In genomic region chr9:40772246-40772645, GRCm38 (mm10) we compare ENCODE assay signal across 10 mouse cellular contexts. TPM values are rescaled to one million over a fixed set of nuclear protein-coding genes. Genes with fewer than 3 reads are reported as not detected.
DNase-seq lines count a peak whose midpoint lies in the region; TF ChIP-seq lines count a peak whose summit lies in the region.
"Had no signal": no experiment of that assay in that cellular context is flagged by ENCODE, and none has a peak within 500 bp of the region (broad histone marks: within the 10 kb centered on the region; RNA-seq: fewer than 3 reads in every experiment).

No protein-coding gene starts in this region.

- no peaks in the 10 kb centered on the region for H3K36me3 ChIP-seq in testis, adult 2 months (ENCODE audit: control insufficient read depth, insufficient read depth, low read length)
- H3K36me3 ChIP-seq in embryonic facial prominence, embryonic 10.5 days (replicated peaks): peaks cover 55% of the 10 kb centered on the region

- 81% methylated on average over 13 of the region's 13 CpGs for WGBS in embryonic facial prominence, embryonic 10.5 days

- peak overlapping the region; percentile 90 for H3K4me3 ChIP-seq in testis, adult 2 months (ENCODE audit: control insufficient read depth, low read depth, low read length)
- no peak overlapping the region for H3K4me3 ChIP-seq in embryonic facial prominence, embryonic 10.5 days
- H3K4me3 ChIP-seq: limb, embryonic 15.5 days had no signal

- peak overlapping the region; percentile 67; the same call in 1 of the 2 replicates for H3K27ac ChIP-seq in testis, adult 2 months (ENCODE audit: control insufficient read depth, insufficient read depth, low read depth, low read length)
- H3K27ac ChIP-seq in embryonic facial prominence, embryonic 10.5 days (replicated peaks): no peak overlapping the region
- H3K27ac ChIP-seq: limb, embryonic 15.5 days had no signal

- DNase-seq in kidney, adult 11 months: peak; percentile 17
- no peak for DNase-seq in kidney, postnatal 25 days
- DNase-seq in testis, postnatal 10 days (ENCODE audit: low spot score): no peak
- DNase-seq in cerebellum, postnatal 10 days: peak; percentile 91 to 93
- no peak for DNase-seq in embryonic facial prominence, embryonic 10.5 days (ENCODE audit: low spot score)
- DNase-seq in thymus, postnatal 14 days: no peak
- DNase-seq: adrenal gland, postnatal 25 days; layer of hippocampus, postnatal 36 days had no signal

- no peak for TF ChIP-seq CTCF in testis, adult 2 months (IDR thresholded peaks at IDR 0.05; ENCODE audit: control insufficient read depth, insufficient read depth, insufficient replicate concordance, low read depth, low read length)

- H3K27me3 ChIP-seq in testis, adult 2 months (ENCODE audit: control insufficient read depth, insufficient read depth, low read length): no peaks in the 10 kb centered on the region
- no peaks in the 10 kb centered on the region for H3K27me3 ChIP-seq in embryonic facial prominence, embryonic 10.5 days (replicated peaks; ENCODE audit: low read depth, poor library complexity, severe bottlenecking)
- H3K27me3 ChIP-seq: limb, embryonic 15.5 days had no signal

- H3K9me3 ChIP-seq in embryonic facial prominence, embryonic 10.5 days: no peaks in the 10 kb centered on the region
- H3K9me3 ChIP-seq: limb, embryonic 15.5 days had no signal

- TF ChIP-seq POLR2A in testis, adult 2 months (IDR thresholded peaks at IDR 0.05; ENCODE audit: control insufficient read depth, low read depth, low read length): peak; percentile 28; the same call in 1 of the 2 replicates

- peaks cover 8% of the 10 kb centered on the region for H3K4me1 ChIP-seq in testis, adult 2 months (ENCODE audit: control insufficient read depth, insufficient read depth, low read length)
- H3K4me1 ChIP-seq in embryonic facial prominence, embryonic 10.5 days: peaks cover 12% of the 10 kb centered on the region
- H3K4me1 ChIP-seq: limb, embryonic 15.5 days had no signal

RNA-seq across cellular contexts. Expression of gene Hspa8, which starts 28.5 kb away (rescaled TPM):
- polyA plus RNA-seq in testis, adult 2 months (2012; rRNA removed): 307 and 321 TPM in 2 replicates
- 3,691 and 4,038 TPM in 2 replicates for polyA plus RNA-seq in embryonic facial prominence, embryonic 10.5 days (2016; fragmentation: Nextera tagmentation; extraction: Ambion mirVana)

Comparison
In these comparisons a context has a peak if more than half of its experiments do, and no peak if none do; other contexts are left out.
1. DNase-seq: peak in kidney, adult 11 months (single experiment) and cerebellum, postnatal 10 days (2 of 2); none in kidney, postnatal 25 days (0 of 2), testis, postnatal 10 days (single experiment), embryonic facial prominence, embryonic 10.5 days (single experiment) and thymus, postnatal 14 days (single experiment).
2. RNA of gene Hspa8, which starts 28.5 kb away (polyA plus RNA-seq): 3,691 to 4,038 TPM in embryonic facial prominence, embryonic 10.5 days; 307 to 321 TPM in testis, adult 2 months; every median in the first group is over 10 times any median in the second.